9 mouse cellular contexts compared by ENCODE assay signal in genomic region chr4:104368561-104369021, GRCm38 (mm10).
DNase-seq lines count a peak whose midpoint lies in the region; ATAC-seq and TF ChIP-seq lines count a peak whose summit lies in the region.
"Had no signal": no experiment of that assay in that cellular context is flagged by ENCODE, and none has a peak within 500 bp of the region (broad histone marks: within the 10 kb centered on the region; RNA-seq: fewer than 3 reads in every experiment).

No protein-coding gene starts in this region.

- 0 out of 2 replicates have a peak overlapping the region, but pooled peaks have one; percentile 11 for H3K27ac ChIP-seq in embryonic facial prominence, embryonic 12.5 days
- H3K27ac ChIP-seq in hindbrain, embryonic 12.5 days = peak overlapping the region; percentile 88
- H3K27ac ChIP-seq in left cerebral cortex, adult 2 months = peak overlapping the region; percentile 93
- H3K27ac ChIP-seq in midbrain, postnatal 0 days (ENCODE audit: low read depth, low read length) = peak overlapping the region; percentile 87

- H3K4me3 ChIP-seq in embryonic facial prominence, embryonic 12.5 days = peak overlapping the region; percentile 63
- H3K4me3 ChIP-seq in hindbrain, embryonic 12.5 days = peak overlapping the region; percentile 72
- peak overlapping the region; percentile 83 for H3K4me3 ChIP-seq in left cerebral cortex, adult 2 months
- peak overlapping the region; percentile 85 for H3K4me3 ChIP-seq in midbrain, postnatal 0 days (ENCODE audit: low read depth, low read length)
- H3K4me3 ChIP-seq: megakaryocyte, embryonic 14.5 days had no signal

- peak overlapping the region; percentile 94 for H3K4me2 ChIP-seq in embryonic facial prominence, embryonic 12.5 days (replicated peaks)
- H3K4me2 ChIP-seq in hindbrain, embryonic 12.5 days (replicated peaks) = peak overlapping the region; percentile 88
- H3K4me2 ChIP-seq in midbrain, postnatal 0 days (ENCODE audit: low read depth, low read length, poor library complexity, severe bottlenecking) = peak overlapping the region; percentile 91

- H3K27me3 ChIP-seq in embryonic facial prominence, embryonic 12.5 days = peaks cover 65% of the 10 kb centered on the region
- peaks cover 15% of the 10 kb centered on the region for H3K27me3 ChIP-seq in hindbrain, embryonic 12.5 days
- no peaks in the 10 kb centered on the region for H3K27me3 ChIP-seq in midbrain, postnatal 0 days (ENCODE audit: insufficient read depth, low read length)

- H3K9me3 ChIP-seq in embryonic facial prominence, embryonic 12.5 days = no peaks in the 10 kb centered on the region
- no peaks in the 10 kb centered on the region for H3K9me3 ChIP-seq in hindbrain, embryonic 12.5 days (replicated peaks)
- no peaks in the 10 kb centered on the region for H3K9me3 ChIP-seq in midbrain, postnatal 0 days (ENCODE audit: low read length)

- H3K36me3 ChIP-seq in embryonic facial prominence, embryonic 12.5 days = no peaks in the 10 kb centered on the region
- H3K36me3 ChIP-seq in hindbrain, embryonic 12.5 days = no peaks in the 10 kb centered on the region
- no peaks in the 10 kb centered on the region for H3K36me3 ChIP-seq in midbrain, postnatal 0 days (ENCODE audit: insufficient read depth, low read length)

- DNase-seq in lung, postnatal 10 days = peak; percentile 10
- DNase-seq in lung, adult 18-20 months = no peak
- DNase-seq in left cerebral cortex, adult 2 months (ENCODE audit: extremely low spot score in 1 of 2, low spot score in 2 of 2) = peak; percentile 62 to 72
- peak; percentile 90 for DNase-seq in midbrain, postnatal 0 days (ENCODE audit: low spot score)
- no peak for DNase-seq in thymus, adult 18-20 months

- no peak; the same call in none of the 2 replicates for TF ChIP-seq CTCF in left cerebral cortex, adult 2 months (IDR thresholded peaks at IDR 0.05)
- TF ChIP-seq CTCF in midbrain, postnatal 0 days (IDR thresholded peaks at IDR 0.05) = peak; percentile 41; the same call in 1 of the 2 replicates

- peaks cover 16% of the 10 kb centered on the region; the same call in 1 of the 2 replicates for H3K4me1 ChIP-seq in embryonic facial prominence, embryonic 12.5 days
- H3K4me1 ChIP-seq in hindbrain, embryonic 12.5 days = peaks cover 15% of the 10 kb centered on the region; the same call in 1 of the 2 replicates
- no peaks in the 10 kb centered on the region; the same call in 1 of the 2 replicates for H3K4me1 ChIP-seq in midbrain, postnatal 0 days (ENCODE audit: insufficient read depth, low read length)

- no peak for ATAC-seq in embryonic facial prominence, embryonic 12.5 days (ENCODE audit: insufficient number of reproducible peaks, insufficient read depth, low FRiP score, low TSS enrichment)
- peak; percentile 78 for ATAC-seq in hindbrain, embryonic 12.5 days (ENCODE audit: low FRiP score)
- peak; percentile 67 for ATAC-seq in midbrain, postnatal 0 days (ENCODE audit: low FRiP score)
- no peak for ATAC-seq in megakaryocyte progenitor cell, adult 5-6 weeks (replicated peaks; ENCODE audit: poor library complexity)

- intact Hi-C loops in left cerebral cortex, adult 2 months (cut with DNase I) = loop anchor here (2.0 to 10.0 kb wide), 7 partner anchors 84 to 674 kb away; no protein-coding TSS in a partner anchor

- under 1% methylated on average over 20 of the region's 20 CpGs for WGBS in embryonic facial prominence, embryonic 12.5 days
- WGBS in hindbrain, embryonic 12.5 days = under 1% methylated on average over 20 of the region's 20 CpGs
- WGBS in midbrain, postnatal 0 days = under 1% methylated on average over 20 of the region's 20 CpGs

- H3K9ac ChIP-seq in embryonic facial prominence, embryonic 12.5 days = peak overlapping the region; percentile 30
- H3K9ac ChIP-seq in hindbrain, embryonic 12.5 days = peak overlapping the region; percentile 78
- peak overlapping the region; percentile 76 for H3K9ac ChIP-seq in midbrain, postnatal 0 days (replicated peaks; ENCODE audit: low read length, poor library complexity, severe bottlenecking)

Comparison
In these comparisons a context has a peak if more than half of its experiments do, and no peak if none do; other contexts are left out.
1. DNase-seq: peak in lung, postnatal 10 days (single experiment), left cerebral cortex, adult 2 months (2 of 2) and midbrain, postnatal 0 days (single experiment); none in lung, adult 18-20 months (0 of 2) and thymus, adult 18-20 months (0 of 2).
2. ATAC-seq: peak in hindbrain, embryonic 12.5 days (single experiment) and midbrain, postnatal 0 days (single experiment); none in embryonic facial prominence, embryonic 12.5 days (single experiment) and megakaryocyte progenitor cell, adult 5-6 weeks (single experiment).
3. H3K27ac ChIP-seq: peak in every context shown above with its lines; median percentile 93 in left cerebral cortex, adult 2 months; 88 in hindbrain, embryonic 12.5 days; 87 in midbrain, postnatal 0 days; 11 in embryonic facial prominence, embryonic 12.5 days.
4. Peak in every context shown above with its lines, with median percentiles within 50 percentile points of each other: H3K4me2 ChIP-seq, H3K4me3 ChIP-seq and H3K9ac ChIP-seq.